Mouse (Mus musculus) gonadal fat pad, adult 2 months (tissue): ENCODE results near the gene Smu1. TPM values are rescaled to one million over a fixed set of nuclear protein-coding genes. Genes with fewer than 3 reads are reported as not detected.

Experiments
- DNase-seq: peaks from one replicate; pipeline ENCODE4 v3.0.0-alpha.2; 2012; ENCODE audit warnings: low read depth
- polyA plus RNA-seq: library from polyadenylated mRNA; depleted of rRNA; stranded (reverse); fragments of >200 nt; gene quantifications from 2 replicates; pipeline ENCODE4 v1.2.3, GENCODE M21; 2012; rRNA removed

Smu1 gene
- polyA plus RNA-seq, 1 experiment: 33.2 TPM

DNA sequence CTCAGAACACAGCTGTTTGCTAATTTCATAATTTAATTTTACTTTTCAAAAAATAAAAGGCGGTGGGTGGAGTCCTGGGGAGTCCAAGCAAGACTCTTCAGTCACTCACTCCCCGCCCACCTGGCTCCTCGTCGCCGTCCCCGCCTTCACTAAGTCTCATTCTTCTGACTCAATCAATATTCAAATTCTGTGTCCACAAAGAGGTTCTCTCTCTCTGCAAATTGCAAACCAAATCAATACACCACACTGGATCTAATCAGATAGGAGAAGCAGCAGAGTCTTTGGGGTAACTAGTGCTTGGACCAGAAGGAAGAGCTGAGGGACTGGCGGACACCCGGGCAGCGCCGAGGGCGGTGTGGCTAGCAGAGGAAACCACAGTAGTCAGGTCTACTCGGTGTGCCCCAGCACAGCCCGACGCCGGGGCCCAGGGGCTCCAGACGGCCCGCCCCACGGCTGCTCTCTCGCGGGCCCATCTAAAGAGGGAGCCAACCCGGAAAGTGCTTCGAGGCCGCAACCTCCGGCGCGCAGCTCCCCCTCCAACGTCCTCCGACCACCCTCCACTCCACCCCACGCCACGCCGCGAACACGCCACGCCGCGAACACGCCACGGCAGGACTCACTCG, 455 bp downstream of the Smu1 start:
- DNase-seq: no peak

DNA sequence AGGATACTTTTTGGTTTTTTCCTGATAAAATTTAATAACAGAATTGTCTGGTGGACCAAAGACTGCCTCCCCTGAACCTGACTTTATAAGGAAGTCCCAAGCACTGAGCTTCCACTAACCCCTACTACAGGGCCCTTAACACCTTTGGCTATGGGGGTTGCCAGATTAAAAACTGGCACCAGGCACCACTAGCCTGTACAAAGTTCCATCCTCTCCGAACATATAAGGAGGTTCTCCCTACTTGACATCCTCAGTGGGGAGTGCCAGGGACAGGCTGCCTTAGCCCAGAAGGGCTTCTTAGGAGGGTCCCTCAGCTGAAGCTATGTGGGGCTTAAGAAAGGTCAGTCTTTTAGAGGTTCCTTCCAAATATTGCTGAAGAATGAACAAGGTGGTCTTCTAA, 22.4 kb downstream of the Smu1 start:
- no peak for DNase-seq

DNA sequence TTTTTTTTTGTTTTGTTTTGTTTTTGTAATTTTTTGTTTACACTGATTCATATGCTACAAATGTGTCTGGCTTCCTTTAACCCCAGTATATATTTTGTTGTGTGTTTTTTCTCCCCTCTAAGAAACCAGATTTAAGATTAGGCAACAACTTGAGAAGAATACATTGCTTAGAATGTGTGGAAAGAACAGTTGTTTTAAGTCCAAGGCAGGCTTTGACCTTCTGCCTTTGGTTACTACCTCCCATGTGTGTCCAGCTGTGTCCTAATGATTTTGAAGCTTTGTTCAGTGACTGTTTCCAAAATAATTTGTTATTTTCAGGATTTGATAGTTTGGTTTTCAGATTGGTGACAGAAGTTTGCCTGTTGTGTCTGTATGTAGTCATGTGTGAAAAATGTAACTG, 26.5 kb downstream of the Smu1 start:
- DNase-seq: no peak

DNA sequence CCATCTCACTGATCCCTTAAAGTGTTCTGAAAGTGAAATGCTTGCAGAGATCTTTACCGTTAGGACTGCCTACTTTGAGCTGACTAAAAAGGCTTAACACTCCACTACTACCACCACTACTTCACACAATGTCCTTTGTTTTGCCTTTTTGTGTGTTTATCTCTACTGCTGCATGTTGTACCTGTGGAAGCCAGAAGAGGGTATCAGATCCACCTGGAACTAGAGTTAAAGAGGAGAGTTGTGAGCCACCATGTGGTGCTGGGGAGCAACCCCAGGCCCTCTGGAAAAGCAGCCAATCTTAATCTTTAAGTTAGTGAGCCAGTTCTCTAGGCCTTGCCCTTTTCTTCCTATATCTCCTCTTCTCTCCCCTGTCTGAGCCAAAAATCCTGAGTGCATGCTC, 30.5 kb downstream of the Smu1 start:
- no peak for DNase-seq

DNA sequence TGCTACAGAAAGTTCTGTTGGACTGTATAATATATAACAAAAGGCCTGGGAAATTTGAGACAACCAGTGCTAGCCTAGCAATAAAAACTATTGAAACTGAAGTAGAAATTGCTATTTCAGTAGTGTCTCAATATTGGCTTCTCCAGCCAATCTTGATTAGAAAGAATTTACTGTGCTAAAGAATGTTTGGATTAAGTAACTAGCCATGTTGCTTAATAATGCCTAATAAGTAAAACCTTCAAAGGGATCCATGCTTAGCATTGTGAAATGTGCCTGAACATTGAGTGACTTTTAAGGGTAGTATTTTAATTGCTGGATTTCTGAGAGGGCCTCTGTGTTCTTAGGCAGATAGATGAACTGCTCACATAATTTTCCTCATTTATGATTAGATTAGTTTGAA, 32.2 kb downstream of the Smu1 start:
- peak; percentile 90 for DNase-seq

DNA sequence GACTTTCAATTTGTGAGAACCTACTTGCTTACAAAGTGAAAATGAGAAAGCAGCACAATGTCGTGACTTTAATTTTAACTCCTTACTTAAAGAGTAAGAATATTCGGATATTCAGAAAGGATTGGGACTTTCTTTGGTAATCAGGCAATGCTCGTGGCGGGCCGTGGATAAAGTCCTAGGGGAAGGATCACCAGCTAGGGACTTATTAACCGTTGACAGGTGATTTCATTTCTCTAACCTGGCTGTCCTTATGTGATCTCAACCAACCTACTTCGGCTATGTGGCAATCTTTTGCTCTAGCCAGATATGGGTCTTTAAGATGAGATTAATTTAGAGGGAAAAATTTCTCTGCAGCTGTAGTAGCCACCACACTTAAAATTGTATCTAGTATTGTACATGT, 32.6 kb downstream of the Smu1 start:
- no peak for DNase-seq

DNA sequence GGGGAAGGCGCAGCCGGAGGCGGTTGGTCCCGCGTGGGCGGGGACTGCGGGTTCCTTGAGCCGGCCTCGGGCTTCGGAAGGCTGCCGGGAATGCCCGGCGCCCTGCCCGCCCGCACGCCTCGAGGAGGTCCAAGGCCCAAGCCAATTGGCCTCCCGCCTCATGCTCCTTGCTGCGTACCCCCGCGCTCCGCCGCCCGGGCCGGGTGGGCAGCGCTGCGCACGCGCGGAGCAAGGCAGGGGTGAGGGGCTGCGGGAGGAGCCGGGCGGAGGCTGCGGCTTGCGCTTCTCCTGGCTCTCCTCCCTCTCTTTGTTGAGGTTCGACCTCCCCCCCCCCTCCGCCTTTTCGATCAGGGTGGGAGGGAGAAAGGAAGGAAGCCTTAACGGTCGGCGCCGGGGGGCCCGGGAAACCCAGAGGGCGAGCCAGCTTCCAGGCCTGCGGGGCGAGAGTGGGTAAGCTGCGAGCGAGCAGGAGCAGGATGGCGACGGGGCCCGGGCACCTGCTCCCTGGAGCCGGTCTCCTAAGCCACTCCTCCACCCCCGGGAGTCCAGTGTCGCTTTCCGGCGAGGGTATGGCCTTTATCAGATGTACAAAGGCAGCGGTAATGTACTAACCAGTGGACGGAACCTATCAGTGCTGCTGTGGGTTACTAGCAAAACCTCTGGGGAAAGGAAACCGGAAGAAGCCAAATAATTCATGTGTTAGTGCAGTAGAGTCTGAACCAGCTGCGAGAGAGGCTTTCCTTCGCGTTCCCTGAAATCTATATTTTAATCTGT, 34.8 kb downstream of the Smu1 start:
- DNase-seq: no peak

DNA sequence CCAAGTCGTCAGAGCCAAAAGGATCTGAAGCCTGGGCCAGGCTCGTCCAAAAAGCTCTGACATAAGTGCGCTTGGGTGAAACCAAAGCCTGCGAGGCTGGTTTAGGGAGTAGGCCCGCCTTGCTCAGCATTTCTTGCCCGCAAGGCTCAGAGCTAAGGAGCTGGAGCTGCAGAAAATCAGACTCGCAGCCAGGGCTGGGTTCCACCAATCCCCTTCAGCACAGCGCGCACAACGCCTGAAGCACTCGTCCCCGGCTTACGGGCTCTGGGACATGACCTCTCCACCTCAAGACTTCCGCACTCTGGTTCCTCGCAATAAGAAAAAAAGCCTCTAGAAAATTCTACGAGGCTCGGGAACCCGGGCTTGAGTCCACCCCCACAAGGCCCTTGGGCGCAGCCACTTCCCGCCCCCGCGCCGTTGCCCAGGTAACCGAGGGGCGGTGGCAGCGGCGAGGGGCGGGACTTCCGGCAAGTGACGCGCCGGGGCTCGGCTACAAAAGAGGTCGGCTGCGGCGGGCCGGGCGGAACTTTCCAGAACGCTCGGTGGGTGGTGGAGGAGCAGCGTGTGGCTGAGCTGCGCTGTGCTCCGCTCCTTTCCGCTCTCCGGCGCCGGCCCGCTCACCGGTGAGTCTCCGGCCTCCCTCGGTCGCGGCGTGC, 35.6 kb downstream of the Smu1 start, which contains the start of gene Dnaja1:
Dnaja1 (plus strand) TSS at position 140 of the 656 bp plus-strand sequence.
- DNase-seq: no peak

DNA sequence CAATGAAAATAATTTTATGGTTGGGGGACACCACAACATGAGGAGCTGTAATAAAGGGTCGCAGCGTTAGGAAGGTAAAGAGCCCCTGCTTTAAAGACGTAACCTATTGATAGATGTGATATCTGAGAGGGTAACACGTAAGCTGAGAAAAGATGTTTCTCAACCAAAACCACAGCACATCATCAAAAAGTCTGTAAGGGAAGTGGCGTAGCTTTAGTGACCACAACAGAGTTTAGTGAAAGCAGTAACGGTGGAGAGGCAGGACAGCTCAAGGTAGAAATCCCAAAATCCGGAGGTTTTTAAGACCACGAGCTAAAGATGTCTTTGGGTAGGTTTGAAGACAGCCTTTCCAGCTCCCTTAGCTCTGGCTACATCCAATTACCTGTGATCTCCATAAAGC, 36.8 kb downstream of the Smu1 start:
- no peak for DNase-seq

DNA sequence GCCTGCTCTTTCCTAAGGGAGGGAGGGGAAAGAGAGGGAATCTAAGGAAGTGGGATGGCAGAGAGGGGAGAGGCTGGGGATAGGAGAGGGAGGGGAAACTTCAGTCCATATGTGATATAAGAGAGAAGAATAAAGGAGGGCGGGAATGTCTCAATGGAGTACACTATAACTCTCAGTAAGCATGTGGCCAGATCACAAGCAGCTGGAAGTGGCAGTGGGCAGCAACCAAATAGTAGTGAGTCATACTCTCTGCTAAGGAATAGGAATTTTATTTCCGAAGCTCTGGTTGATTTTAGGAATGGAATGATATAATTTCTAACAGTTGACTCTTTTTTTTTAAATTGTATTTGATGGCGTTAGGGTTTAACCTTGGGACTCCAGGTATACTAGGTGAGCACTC, 40.6 kb downstream of the Smu1 start:
- no peak for DNase-seq

DNA sequence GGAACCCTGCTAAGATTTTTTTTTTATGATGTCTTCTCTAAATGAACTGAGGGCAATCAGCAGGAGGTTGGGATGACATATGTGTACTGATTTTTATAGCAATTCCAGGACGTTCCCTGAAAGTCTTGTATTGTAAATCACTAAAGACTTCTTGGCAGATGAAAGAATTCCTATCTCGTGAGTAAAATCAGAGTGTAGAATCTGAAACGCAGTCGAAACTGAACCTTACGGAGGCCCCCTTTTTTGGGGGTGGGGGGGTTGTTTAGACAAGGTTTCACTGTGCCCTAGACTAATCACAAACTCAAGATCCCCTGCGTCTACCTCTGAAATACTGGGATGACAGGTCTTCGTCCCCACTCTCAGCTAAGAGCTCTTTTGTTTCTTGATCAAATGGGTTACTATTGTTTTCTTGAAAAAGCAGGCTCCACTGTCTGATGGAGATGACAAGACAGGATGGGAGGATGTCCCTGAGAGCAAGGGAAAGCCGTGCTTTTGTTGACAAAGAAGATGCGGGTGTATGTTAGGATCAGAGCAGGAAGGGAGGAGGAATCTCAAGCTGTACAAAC, 53.9 kb downstream of the Smu1 start:
- DNase-seq: no peak

DNA sequence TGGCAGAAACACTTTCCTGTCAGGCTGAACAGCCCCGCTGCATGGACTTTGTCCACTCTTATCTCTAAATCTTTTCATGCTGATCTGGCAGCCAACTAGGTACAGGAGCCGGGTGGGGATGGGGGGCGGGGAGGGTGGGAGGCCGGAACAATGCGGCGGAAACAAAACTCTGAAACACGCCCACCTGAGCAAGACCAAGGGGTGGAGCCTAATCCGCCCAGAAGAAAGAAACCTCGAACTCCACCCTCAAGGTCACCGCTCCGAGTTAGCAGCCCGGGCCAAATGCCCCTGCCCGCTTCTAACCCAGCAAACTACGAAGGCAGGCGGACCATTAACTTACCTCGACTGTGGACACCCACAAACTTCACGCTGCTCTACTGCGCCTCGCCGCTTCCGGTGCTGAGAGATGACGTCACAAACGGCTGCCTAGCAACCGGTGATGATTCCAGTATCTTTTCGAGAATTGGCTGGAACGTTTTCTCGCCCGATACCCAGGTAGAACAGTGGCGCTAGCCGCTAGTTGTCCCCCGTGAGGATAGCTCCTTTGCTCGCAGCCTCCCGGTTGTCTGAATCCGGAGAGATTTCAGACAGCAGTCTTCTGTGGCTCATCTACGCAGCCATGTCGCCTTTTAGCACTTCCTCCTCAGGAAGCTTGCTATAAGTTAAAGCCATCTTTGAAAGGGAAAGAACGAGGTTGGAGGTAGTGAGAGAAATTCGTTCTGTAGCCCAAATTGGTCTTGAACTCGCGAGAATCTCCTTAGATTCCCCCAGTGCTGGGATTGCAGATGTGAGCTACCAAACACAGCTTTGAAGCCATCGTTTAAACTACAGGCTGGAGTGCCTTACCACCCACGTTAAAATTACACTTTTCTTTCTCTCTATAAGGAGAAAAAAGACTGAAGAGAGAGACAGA, 54.7 kb downstream of the Smu1 start, which contains the start of gene Aptx:
Aptx (minus strand) TSS at position 398 of the 913 bp plus-strand sequence.
- DNase-seq: no peak

DNA sequence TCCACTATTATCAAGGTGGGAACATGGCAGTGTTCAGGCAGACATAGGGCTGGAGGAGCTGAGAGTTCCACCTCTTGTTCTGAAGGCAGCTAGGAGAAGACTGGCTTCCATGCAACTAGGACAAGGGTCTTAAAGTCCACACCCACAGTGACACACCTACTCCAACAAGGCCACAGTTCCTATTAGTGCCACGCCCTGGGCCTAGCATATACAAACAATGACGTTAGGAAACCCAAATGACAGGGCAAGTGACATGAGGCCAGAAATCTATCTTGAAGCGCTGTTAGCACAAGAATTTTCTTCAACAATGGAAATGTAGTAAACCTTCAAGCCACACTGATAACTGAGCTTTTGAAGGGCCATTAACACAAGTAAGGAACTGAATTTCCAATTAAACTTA, 55.9 kb downstream of the Smu1 start:
- DNase-seq: no peak

DNA sequence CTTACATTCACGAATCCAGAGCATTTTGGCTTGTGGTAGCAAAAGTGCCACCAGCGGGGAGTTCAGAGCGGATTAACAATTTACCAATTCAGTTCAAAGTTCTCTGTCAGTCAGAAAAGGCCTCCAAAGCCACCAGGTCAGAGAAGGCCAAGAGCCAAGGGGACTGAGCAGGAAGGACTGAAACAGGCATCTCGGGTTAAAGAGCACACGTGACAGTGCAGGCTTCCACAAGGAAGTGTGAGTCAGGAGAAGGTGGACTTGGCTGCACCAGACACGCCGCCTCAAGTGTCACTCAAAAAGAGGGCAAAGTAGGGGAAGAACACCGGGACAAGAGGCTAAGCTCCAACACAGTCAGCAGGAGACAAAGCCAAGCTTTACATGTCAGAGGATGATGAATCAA, 57.5 kb downstream of the Smu1 start:
- DNase-seq: peak; percentile 41

DNA sequence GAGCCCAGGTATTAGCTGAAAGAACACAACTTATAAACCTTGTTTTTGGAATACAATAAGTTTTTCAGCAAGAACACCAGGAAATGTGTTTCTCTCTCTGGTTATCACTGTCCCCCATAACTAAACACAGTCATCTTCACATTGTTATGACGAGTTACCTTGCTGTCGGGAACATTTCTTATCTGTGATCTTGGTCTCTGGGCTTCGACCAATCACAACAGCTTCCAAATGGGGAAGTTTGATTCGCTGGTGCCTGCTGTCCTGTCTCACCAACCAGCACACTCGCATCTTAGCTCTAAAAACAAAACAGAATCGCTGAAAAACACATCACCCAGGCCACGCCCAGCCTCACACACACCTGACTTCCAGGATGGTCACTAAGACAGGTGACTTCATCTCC, 60.7 kb downstream of the Smu1 start:
- no peak for DNase-seq

DNA sequence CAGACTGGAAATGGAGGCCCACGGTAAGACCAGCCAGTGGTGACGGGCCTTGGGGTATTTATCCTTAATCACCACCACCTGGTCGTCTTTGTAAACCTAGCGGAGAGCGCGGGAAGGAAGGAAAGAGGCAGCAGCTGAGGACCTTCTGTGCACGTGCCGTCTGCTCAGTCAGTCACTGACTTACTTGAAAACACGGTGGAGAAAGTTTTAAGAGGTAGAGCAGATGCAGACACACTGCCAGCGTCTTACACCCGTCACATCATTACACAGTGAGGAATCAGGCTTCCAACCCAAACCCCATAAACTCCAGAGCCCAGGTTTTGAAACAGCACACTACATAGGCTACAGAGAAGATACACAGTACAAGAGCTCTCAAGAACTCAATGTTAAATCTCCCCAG, 66.6 kb downstream of the Smu1 start:
- no peak for DNase-seq

Other genes starting within 250 kb of the Smu1 start
- 11.5 and 12.0 TPM in 2 replicates for gene Aptx, start 54.7 kb downstream of the Smu1 start, polyA plus RNA-seq
- 12.9 and 17.8 TPM in 2 replicates for gene Dnaja1, start 35.8 kb downstream of the Smu1 start, polyA plus RNA-seq
- 38.1 and 66.2 TPM in 2 replicates for gene B4galt1, start 96.1 kb upstream of the Smu1 start, polyA plus RNA-seq
- 10.0 and 20.8 TPM in 2 replicates for gene Spink4, start 162.1 kb upstream of the Smu1 start, polyA plus RNA-seq
- gene Bag1, start 190.4 kb upstream of the Smu1 start, polyA plus RNA-seq: 123 and 165 TPM in 2 replicates
- gene Chmp5, start 190.5 kb upstream of the Smu1 start, polyA plus RNA-seq: 26.3 and 35.6 TPM in 2 replicates
- gene Nfx1, start 213.0 kb upstream of the Smu1 start, polyA plus RNA-seq: 37.9 and 43.0 TPM in 2 replicates